Mouse (Mus musculus): Measurements from ENCODE around the gene Pmf1.

GRCm38 (mm10) chr3:88363700-88364099 is 46.4 kb downstream of the Pmf1 start:
- TF ChIP-seq CTCF (IDR thresholded peaks at IDR 0.05; ENCODE audit: low read depth, low read length) (no peak), POLR2A (IDR thresholded peaks at IDR 0.05; ENCODE audit: extremely low read depth, insufficient read depth, low read length) (no peak)

All from liver, adult 2 months (tissue).